Mouse (Mus musculus) adrenal gland, adult 2 months (tissue): ENCODE measurements at regions not wholly inside any gene's neighbourhood (a gene's known extent, or its start where the extent isn't known, plus 50 kb on each side); places are given as distances from the start of the nearest gene placed in this dataset.
"Not testable (repeated sequence)": the region's sequence is repeated elsewhere in the genome, so short reads cannot be mapped to it uniquely, and the experiment has no call there.

Experiments
- DNase-seq: peaks from one replicate; pipeline ENCODE4 v3.0.0; 2021

GRCm38 (mm10) chr3:31603237-31603636 is 293.1 kb upstream of the Slc7a14 start:
- peak; percentile 61 for DNase-seq

GRCm38 (mm10) chr3:31596581-31596980 is 286.4 kb upstream of the Slc7a14 start:
- DNase-seq = not testable (repeated sequence)

- no peak for DNase-seq
Measured at GRCm38 (mm10) chr3:31585971-31586370, 275.8 kb upstream of the Slc7a14 start.

- no peak for DNase-seq
Measured at GRCm38 (mm10) chr3:31573849-31574248, 263.7 kb upstream of the Slc7a14 start.
